Mouse (Mus musculus): ENCODE measurements at regions not wholly inside any gene's neighbourhood (a gene's known extent, or its start where the extent isn't known, plus 50 kb on each side); places are given as distances from the start of the nearest gene placed in this dataset.

DNA sequence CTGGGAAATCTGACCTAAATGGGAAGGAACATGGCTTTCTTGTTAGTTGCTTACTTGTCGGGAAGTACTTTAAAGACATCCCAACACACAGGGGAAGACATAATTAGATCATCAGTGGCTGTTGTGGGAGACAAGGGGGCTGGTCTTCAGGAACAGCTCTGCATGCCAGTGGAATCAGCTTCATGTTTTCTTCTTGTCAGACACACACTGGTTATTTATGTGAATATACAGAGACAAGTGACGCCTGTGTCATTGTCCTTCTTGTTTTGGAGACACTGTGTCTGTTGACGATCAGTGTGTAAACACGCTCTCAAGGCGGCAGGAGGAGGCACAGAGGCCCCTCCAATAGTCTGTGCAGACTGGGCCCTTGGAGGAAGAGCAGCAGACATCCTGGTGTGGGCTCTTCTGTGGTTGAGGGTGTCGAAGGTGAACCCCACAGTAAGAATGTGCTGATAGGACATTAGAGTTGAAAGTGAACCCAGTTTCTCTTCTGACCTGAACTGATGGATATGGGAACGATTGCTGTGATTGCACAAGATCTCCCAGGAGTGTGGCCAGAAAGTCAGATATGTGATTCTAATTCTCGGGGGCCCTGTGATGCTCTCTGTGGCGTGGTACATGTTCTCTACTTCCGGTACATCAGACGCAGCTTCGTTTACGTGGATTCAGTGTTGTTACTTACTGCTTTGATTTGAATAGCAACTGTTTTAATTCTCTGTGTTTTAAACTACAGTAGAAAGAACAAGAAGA lies 151.9 kb upstream of the Gm5148 start:
- WGBS, result 74% methylated on average over 13 of the region's 13 CpGs
- Histone ChIP-seq H3K4me3 (ENCODE audit: low read length) (no peak overlapping the region), H3K27ac (ENCODE audit: low read depth, low read length) (peak overlapping the region; percentile 64; the same call in 1 of the 2 replicates), H3K4me1 (ENCODE audit: control insufficient read depth, insufficient read depth, low read length) (peaks cover 5% of the 10 kb centered on the region; the same call in 1 of the 2 replicates), H3K27me3 (ENCODE audit: control insufficient read depth, insufficient read depth, low read length) (no peaks in the 10 kb centered on the region), H3K36me3 (ENCODE audit: control insufficient read depth, insufficient read depth, low read length) (no peaks in the 10 kb centered on the region), H3K4me2 (replicated peaks; ENCODE audit: low read depth, low read length) (no peak overlapping the region), H3K9ac (ENCODE audit: low read depth, low read length) (no peak overlapping the region), H3K9me3 (ENCODE audit: control insufficient read depth, low read length) (no peaks in the 10 kb centered on the region)
- ATAC-seq (ENCODE audit: low FRiP score, low TSS enrichment), result peak; percentile 8; the same call in 1 of the 2 replicates

- no peaks in the 10 kb centered on the region for H3K27me3 ChIP-seq (ENCODE audit: control insufficient read depth, insufficient read depth, low read length)
- no peaks in the 10 kb centered on the region for H3K36me3 ChIP-seq (ENCODE audit: control insufficient read depth, insufficient read depth, low read length)
- no peak overlapping the region for H3K4me3 ChIP-seq (ENCODE audit: low read length)
- no peaks in the 10 kb centered on the region for H3K9me3 ChIP-seq (ENCODE audit: control insufficient read depth, low read length)
- WGBS, result 38% methylated on average over 6 of the region's 6 CpGs
- ATAC-seq (ENCODE audit: low FRiP score, low TSS enrichment), result peak; percentile 85
- H3K4me1 ChIP-seq (ENCODE audit: control insufficient read depth, insufficient read depth, low read length), result peaks cover 5% of the 10 kb centered on the region; the same call in 1 of the 2 replicates
- H3K9ac ChIP-seq (ENCODE audit: low read depth, low read length), result no peak overlapping the region
- H3K4me2 ChIP-seq (replicated peaks; ENCODE audit: low read depth, low read length), result no peak overlapping the region
- peak overlapping the region; percentile 64; the same call in 1 of the 2 replicates for H3K27ac ChIP-seq (ENCODE audit: low read depth, low read length)
Observed at GRCm38 (mm10) chr3:37875331-37876015, 151.2 kb upstream of the Gm5148 start.

DNA sequence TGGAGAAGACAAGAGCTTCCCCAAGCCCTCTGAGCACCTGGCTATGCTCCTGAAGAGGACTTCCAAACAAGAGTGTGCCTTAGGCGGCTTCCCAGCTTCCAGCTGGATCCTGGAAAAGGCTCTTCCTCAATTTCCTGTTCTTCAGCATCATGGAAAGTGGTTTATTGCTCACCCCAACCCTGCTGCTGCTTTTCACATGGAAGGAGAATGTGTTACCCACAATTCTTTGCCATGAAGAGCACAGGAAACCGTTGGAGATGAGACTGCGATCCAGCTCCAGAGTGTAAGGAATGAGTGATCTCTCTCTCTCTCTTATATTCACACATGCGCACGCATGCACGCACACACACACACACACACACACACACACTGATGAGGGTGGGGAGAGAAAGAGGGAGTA lies 150.6 kb upstream of the Gm5148 start:
- Histone ChIP-seq H3K4me1 (ENCODE audit: control insufficient read depth, insufficient read depth, low read length) (peaks cover 5% of the 10 kb centered on the region; the same call in 1 of the 2 replicates), H3K36me3 (ENCODE audit: control insufficient read depth, insufficient read depth, low read length) (no peaks in the 10 kb centered on the region), H3K4me2 (replicated peaks; ENCODE audit: low read depth, low read length) (no peak overlapping the region), H3K9me3 (ENCODE audit: control insufficient read depth, low read length) (no peaks in the 10 kb centered on the region), H3K27me3 (ENCODE audit: control insufficient read depth, insufficient read depth, low read length) (no peaks in the 10 kb centered on the region), H3K27ac (ENCODE audit: low read depth, low read length) (no peak overlapping the region; the same call in 1 of the 2 replicates), H3K9ac (ENCODE audit: low read depth, low read length) (no peak overlapping the region), H3K4me3 (ENCODE audit: low read length) (no peak overlapping the region)
- no peak for ATAC-seq (ENCODE audit: low FRiP score, low TSS enrichment)
- 76% methylated on average over 6 of the region's 6 CpGs for WGBS

- H3K9me3 ChIP-seq (ENCODE audit: control insufficient read depth, low read length), result no peaks in the 10 kb centered on the region
- peaks cover 5% of the 10 kb centered on the region; the same call in 1 of the 2 replicates for H3K4me1 ChIP-seq (ENCODE audit: control insufficient read depth, insufficient read depth, low read length)
- H3K9ac ChIP-seq (ENCODE audit: low read depth, low read length), result no peak overlapping the region
- no peak overlapping the region for H3K27ac ChIP-seq (ENCODE audit: low read depth, low read length)
- no peaks in the 10 kb centered on the region for H3K36me3 ChIP-seq (ENCODE audit: control insufficient read depth, insufficient read depth, low read length)
- no peak for ATAC-seq (ENCODE audit: low FRiP score, low TSS enrichment)
- no peak overlapping the region for H3K4me2 ChIP-seq (replicated peaks; ENCODE audit: low read depth, low read length)
- no peaks in the 10 kb centered on the region for H3K27me3 ChIP-seq (ENCODE audit: control insufficient read depth, insufficient read depth, low read length)
- H3K4me3 ChIP-seq (ENCODE audit: low read length), result no peak overlapping the region
- WGBS, result 85% methylated on average over 1 of the region's 1 CpGs
Observed at GRCm38 (mm10) chr3:37874346-37874745, 150.1 kb upstream of the Gm5148 start.

DNA sequence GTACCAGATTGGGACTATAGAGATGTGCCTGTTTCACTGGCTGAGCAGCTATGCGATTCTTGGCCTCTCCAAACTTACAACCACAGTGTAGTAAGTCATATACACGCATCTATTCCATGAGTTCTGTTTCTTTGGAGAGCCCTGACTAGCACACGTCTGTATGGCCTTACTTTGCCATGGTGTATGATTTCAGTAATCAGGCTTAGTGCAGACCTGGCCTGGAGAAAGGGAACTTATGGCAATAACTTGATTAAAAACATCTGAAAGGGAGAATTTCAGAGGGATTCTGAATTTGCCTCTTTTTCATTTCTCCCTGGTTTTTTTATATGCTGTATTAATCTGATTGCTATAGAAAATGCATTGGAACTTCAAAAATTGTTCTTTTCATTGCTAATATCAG lies 148.0 kb upstream of the Gm5148 start:
- no peak overlapping the region for H3K27ac ChIP-seq (ENCODE audit: low read depth, low read length)
- no peaks in the 10 kb centered on the region for H3K36me3 ChIP-seq (ENCODE audit: control insufficient read depth, insufficient read depth, low read length)
- peaks cover 5% of the 10 kb centered on the region; the same call in 1 of the 2 replicates for H3K4me1 ChIP-seq (ENCODE audit: control insufficient read depth, insufficient read depth, low read length)
- H3K4me2 ChIP-seq (replicated peaks; ENCODE audit: low read depth, low read length), result no peak overlapping the region
- no peak for ATAC-seq (ENCODE audit: low FRiP score, low TSS enrichment)
- H3K9ac ChIP-seq (ENCODE audit: low read depth, low read length), result no peak overlapping the region
- no peaks in the 10 kb centered on the region for H3K9me3 ChIP-seq (ENCODE audit: control insufficient read depth, low read length)
- H3K4me3 ChIP-seq (ENCODE audit: low read length), result no peak overlapping the region
- no peaks in the 10 kb centered on the region for H3K27me3 ChIP-seq (ENCODE audit: control insufficient read depth, insufficient read depth, low read length)
- 91% methylated on average over 3 of the region's 3 CpGs for WGBS

- Histone ChIP-seq H3K27me3 (ENCODE audit: control insufficient read depth, insufficient read depth, low read length) (no peaks in the 10 kb centered on the region), H3K27ac (ENCODE audit: low read depth, low read length) (no peak overlapping the region)
- no peak for ATAC-seq (ENCODE audit: low FRiP score, low TSS enrichment)
Observed at GRCm38 (mm10) chr3:37871076-37871475, 146.8 kb upstream of the Gm5148 start.

DNA sequence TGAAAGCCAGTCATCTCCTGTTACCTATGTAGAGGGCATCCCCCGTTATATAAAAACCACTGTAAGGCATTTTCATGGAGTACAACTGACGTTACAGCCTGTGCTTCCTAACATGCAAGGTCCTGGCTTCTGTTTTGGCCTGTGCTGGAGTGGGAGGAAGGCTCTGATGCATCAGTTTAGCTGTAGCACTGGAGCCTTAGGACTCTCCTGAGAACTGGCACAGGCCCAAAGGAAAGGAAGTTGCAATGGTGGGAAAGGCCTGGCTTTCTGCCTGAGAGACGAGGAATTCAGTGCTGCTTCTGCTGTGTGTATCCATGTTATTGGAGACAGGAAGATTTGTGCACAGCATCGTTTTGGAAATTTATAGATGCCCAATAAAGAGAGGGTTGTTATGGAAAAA lies 144.2 kb upstream of the Gm5148 start:
- Histone ChIP-seq H3K9me3 (ENCODE audit: control insufficient read depth, low read length) (no peaks in the 10 kb centered on the region), H3K27ac (ENCODE audit: low read depth, low read length) (no peak overlapping the region), H3K36me3 (ENCODE audit: control insufficient read depth, insufficient read depth, low read length) (no peaks in the 10 kb centered on the region), H3K9ac (ENCODE audit: low read depth, low read length) (no peak overlapping the region), H3K27me3 (ENCODE audit: control insufficient read depth, insufficient read depth, low read length) (no peaks in the 10 kb centered on the region), H3K4me2 (replicated peaks; ENCODE audit: low read depth, low read length) (no peak overlapping the region), H3K4me1 (ENCODE audit: control insufficient read depth, insufficient read depth, low read length) (no peaks in the 10 kb centered on the region), H3K4me3 (ENCODE audit: low read length) (no peak overlapping the region)
- no peak for ATAC-seq (ENCODE audit: low FRiP score, low TSS enrichment)
- WGBS, result 56% methylated on average over 4 of the region's 4 CpGs

More at GRCm38 (mm10) chr3:37871076-37871475, 146.8 kb upstream of the Gm5148 start:
- H3K4me2 ChIP-seq (replicated peaks; ENCODE audit: low read depth, low read length), result no peak overlapping the region
- H3K9me3 ChIP-seq (ENCODE audit: control insufficient read depth, low read length), result no peaks in the 10 kb centered on the region
- H3K36me3 ChIP-seq (ENCODE audit: control insufficient read depth, insufficient read depth, low read length), result no peaks in the 10 kb centered on the region
- H3K9ac ChIP-seq (ENCODE audit: low read depth, low read length), result no peak overlapping the region
- WGBS, result 89% methylated on average over 4 of the region's 4 CpGs
- H3K4me1 ChIP-seq (ENCODE audit: control insufficient read depth, insufficient read depth, low read length), result peaks cover 5% of the 10 kb centered on the region; the same call in 1 of the 2 replicates
- H3K4me3 ChIP-seq (ENCODE audit: low read length), result no peak overlapping the region

DNA sequence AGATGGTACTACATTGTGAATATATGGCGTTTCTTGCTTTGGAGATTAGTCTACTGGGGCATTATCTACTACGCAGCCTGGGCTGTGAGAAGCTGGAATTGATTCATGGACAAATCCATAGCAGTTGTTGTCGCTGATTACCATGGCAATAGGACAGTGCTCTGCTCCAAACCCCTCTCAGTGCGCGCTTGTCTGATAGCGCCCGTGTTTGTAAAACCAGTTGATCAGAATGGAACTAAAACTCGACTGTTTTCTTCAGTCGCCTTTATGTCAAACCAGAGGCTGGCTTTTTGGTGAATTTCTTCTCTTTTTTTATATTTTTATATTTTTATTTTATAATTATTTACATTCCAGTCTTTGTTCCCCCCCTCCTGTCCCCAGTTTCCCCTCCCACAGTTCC lies 138.5 kb upstream of the Gm5148 start:
- H3K4me3 ChIP-seq (ENCODE audit: low read length), result no peak overlapping the region
- peaks cover 11% of the 10 kb centered on the region; the same call in 1 of the 2 replicates for H3K4me1 ChIP-seq (ENCODE audit: control insufficient read depth, insufficient read depth, low read length)
- 91% methylated on average over 9 of the region's 9 CpGs for WGBS
- no peak overlapping the region for H3K4me2 ChIP-seq (replicated peaks; ENCODE audit: low read depth, low read length)
- H3K27me3 ChIP-seq (ENCODE audit: control insufficient read depth, insufficient read depth, low read length), result no peaks in the 10 kb centered on the region
- H3K27ac ChIP-seq (ENCODE audit: low read depth, low read length), result no peak overlapping the region
- ATAC-seq (ENCODE audit: low FRiP score, low TSS enrichment), result no peak
- no peak overlapping the region for H3K9ac ChIP-seq (ENCODE audit: low read depth, low read length)
- no peaks in the 10 kb centered on the region for H3K9me3 ChIP-seq (ENCODE audit: control insufficient read depth, low read length)
- H3K36me3 ChIP-seq (ENCODE audit: control insufficient read depth, insufficient read depth, low read length), result no peaks in the 10 kb centered on the region

Measured in kidney, embryonic 14.5 days (tissue).